Mouse (Mus musculus): ENCODE results near the gene Cd160.

The Cd160 gene

DNA sequence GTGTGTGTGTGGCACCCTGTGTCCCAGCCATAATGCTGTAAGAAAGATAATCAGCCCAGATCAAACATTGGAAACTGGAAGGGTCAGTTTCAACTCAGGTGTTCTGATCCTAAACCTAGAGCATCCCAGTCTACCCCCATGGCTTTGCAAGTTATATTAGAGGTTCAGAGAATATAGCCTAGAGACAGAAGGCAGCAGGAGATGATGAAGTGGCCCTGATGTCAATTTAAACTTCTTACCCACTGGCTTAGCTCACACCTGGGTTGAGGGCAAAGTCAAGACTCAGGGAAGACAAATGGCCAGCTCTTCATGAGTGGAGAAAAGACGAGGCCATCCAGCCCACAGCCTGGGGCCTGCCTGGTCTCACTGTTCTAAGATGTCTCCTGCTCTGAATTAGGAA is at the start of gene Cd160, which contains the start of gene Pdzk1:
Gene Cd160 (minus strand): TSS at position 368 of the 400 bp plus-strand sequence.
Gene Pdzk1 (plus strand): TSS at position 301 of the 400 bp plus-strand sequence.
- DNase-seq (ENCODE audit: low spot score): no peak

DNA sequence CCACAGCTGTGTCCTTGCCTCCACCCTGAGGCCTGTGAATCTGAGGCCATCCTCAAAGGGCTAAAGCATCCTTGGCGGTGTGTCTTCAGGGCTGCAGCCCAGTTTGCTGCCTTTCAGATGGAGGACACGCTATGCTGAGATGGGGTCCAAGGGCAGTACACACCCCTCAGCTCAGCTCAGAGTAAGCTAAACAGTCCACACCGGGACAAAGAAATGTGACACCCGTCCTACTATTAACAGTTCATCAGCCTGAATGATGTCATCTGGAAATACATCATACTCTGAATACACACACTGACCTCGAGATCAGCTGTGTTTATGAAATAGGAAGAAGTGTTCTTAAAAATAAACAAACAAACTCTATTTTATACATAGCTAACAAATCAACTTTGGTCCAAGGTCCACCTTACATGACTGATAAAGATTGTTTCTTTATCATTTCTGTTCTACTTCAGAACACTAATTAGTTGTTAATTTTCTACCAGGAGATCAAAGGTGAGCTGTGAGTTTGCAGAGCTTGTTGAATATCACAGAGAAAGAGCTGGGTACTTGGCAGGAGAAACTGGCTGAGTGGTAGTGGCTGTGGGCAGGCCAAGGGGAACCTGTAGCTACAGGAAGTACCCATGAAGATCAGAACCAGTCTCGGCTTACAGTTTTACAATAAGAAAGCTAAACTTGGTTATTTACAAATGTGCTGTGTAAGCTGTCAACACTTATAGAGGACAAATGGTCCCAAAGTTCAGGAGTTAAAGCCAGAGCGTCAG is 45.8 kb upstream of the Cd160 start:
- DNase-seq (ENCODE audit: low spot score): no peak

DNA sequence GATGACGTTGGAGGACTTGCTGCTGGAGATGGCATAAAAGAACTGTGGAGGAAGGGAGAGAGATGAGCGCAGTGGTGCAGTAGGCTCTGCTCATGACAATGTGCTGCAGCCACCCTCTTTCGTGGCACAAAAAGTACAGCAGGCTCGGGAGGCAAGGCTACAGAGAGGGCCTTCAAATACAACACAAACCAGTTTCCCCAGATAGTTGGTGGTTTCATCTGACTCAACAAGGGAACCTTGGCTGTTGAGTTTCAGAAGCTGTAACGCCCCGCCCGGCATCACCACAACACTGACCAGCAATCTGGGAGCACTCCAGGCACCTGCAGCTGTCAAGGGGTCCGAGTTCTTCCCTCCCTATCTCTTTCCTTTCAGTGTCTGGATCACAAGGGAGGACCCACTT is 43.4 kb upstream of the Cd160 start:
- DNase-seq (ENCODE audit: low spot score): no peak

DNA sequence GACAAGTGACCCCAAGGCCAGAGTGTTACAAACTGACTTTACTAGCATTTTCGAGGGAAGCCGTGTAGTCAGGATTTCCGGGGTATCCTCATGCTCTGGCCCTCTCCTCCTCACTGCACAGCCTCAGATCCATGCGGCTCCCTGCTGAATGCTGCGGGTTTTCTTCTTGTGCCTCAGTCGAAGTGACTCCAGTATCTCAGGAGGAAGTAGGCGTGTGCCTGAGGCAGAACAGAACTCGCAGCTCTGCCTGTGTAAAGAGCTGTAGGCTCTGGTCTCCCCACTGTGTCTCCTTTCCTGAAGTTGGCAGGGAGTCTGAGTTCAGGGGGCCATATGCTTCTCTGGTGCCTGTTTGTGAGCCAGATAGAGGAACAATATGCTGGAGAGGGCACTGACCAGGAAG is 41.9 kb upstream of the Cd160 start:
- DNase-seq (ENCODE audit: low spot score): no peak

DNA sequence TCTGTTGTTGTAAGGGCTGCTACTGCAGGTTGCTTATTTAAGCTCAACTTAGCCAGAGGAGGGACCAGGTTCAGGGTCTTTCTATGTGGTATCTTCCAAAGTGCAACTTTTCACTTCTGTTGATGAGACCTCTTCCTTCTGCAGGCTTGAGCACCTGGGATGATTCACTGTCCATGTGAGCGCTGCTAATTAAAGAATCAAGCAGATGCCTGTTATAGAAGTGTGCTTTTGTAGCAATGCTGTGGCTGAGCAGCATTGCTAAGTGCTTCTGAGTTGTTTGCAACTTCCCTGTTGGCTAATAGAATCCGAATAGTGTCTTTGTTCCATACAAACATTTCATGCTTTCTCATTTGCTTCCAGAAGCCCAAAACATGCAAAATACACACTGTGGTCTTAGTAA is 41.1 kb upstream of the Cd160 start:
- DNase-seq (ENCODE audit: low spot score): no peak

DNA sequence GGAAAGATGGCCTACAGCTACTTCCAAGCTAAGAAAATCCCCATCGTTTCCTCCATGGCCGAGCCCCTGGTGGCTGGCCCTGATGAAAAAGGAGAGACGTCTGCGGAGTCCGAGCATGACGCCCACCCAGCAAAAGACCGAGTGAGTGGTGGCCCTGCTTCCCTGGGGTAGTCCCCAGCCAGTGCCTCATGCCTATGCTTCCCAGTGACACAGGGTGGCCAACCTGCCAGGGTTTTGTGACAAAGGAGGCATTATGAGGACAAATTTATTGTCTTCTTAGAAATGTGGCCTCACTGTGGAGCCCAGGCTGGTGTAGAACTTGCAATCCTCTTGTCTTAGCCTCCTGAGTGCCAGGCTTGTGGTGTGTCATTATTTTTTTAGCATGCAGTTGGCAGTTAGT is 39.9 kb upstream of the Cd160 start:
- no peak for DNase-seq (ENCODE audit: low spot score)

DNA sequence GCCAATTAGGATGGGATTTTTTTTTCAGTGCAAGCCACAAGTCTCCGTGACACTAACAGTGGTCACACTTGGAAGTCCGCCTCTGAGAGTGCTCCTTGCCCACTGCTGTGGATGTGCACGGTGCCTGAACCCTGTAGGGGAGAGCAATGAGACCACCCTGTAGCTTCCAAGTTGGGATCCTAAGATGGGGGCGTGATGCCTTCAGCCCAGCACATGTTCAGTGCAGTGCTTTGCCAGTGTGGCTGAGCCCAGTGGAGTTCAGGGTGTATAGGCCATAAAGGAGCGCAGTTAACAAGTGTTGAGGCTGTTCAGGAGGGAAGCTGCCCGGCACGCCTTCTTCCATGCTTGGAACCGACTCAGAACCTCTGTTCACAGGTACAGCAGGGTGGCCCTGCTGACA is 39.4 kb upstream of the Cd160 start:
- no peak for DNase-seq (ENCODE audit: low spot score)

DNA sequence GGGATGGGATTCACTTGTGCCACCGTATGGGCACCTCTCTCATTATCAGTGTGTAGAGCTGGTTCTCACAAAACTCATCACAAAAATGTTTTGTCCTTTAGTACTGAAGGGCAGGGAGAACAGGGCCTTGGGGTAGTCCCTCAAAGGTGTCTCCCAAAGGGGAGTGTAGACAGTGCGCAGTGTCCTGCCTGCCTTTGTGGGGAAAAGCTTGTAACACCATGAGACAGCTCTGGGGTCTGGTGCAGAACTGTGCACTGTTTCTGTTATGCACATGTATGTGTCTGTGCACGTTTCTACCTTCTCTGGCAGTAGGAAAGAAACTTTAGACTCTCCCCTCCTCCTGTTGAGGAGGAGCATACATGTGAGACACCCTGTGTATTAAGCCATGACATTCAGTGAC is 38.7 kb upstream of the Cd160 start:
- DNase-seq (ENCODE audit: low spot score): no peak

DNA sequence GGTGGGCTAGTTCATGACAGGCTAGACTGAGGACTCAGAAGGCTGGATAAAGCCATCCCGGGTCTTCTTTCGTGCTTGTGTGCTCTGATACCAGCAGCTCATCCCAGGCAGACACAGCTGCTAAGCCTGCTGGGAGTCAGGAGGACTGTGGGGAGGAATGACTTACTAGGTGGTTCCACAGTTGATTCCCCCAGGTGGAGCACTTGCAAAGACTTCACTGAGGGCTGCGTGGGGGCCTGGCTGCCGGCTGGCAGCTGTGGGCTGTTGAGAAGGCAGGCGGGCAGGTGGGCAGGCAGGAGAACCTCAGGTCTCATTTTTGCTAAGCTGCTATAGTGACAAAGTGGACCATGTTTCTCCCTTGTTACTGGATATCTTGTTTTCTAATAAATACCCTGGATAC is 31.3 kb upstream of the Cd160 start:
- DNase-seq (ENCODE audit: low spot score): no peak

DNA sequence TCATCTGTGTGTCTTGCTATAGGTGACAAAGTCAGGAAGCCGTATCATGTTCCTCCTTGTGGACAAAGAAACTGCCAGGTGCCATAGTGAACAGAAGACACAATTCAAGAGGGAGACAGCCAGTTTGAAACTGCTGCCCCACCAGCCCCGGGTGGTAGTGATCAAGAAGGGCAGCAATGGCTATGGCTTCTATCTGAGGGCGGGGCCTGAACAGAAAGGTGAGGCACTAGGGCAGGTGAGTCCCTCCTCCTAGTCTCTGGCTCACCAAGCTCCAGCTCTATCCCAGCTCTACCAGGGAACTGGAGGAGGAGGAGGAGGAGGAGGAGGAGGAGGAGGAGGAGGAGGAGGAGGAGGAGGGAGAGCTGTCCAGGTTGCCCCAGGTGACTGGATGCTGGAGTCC is 26.7 kb upstream of the Cd160 start:
- DNase-seq (ENCODE audit: low spot score): no peak

DNA sequence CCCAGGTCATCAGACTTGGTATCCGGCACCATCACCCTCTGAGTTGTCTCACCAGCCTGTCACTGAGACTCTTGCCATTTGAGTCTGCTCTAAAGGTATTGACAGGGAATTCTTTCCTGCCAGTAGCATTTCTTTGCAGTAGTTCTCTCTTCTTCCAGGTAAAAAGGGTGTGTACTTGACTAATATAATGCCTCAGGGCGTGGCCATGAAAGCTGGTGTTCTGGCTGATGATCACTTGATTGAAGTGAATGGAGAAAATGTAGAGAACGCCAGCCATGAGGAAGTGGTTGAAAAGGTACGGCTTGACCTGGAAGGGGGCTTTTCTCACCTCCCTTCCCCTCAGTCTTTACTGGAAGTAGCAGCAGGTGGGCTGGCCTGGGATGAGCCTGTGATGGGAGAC is 25.2 kb upstream of the Cd160 start:
- DNase-seq (ENCODE audit: low spot score): no peak

DNA sequence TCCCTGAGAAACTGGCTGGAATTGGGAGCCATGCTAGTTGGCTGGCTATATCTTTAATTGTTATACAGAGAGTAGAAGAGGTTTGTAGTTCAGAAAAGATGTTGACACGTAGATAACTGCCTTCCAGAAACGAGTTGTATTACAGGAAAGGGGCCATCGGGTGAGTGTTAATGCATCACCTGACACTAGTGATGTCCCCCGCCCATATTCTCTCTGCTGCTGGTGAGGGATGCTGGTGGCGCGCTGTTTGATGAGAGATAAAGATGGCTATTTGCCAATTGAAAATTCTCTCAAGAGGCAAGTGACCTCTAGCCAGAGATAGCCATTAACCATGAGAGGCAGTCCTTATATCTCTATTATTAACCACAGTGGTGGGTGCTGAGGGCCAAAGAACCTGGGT is 23.4 kb upstream of the Cd160 start:
- no peak for DNase-seq (ENCODE audit: low spot score)

DNA sequence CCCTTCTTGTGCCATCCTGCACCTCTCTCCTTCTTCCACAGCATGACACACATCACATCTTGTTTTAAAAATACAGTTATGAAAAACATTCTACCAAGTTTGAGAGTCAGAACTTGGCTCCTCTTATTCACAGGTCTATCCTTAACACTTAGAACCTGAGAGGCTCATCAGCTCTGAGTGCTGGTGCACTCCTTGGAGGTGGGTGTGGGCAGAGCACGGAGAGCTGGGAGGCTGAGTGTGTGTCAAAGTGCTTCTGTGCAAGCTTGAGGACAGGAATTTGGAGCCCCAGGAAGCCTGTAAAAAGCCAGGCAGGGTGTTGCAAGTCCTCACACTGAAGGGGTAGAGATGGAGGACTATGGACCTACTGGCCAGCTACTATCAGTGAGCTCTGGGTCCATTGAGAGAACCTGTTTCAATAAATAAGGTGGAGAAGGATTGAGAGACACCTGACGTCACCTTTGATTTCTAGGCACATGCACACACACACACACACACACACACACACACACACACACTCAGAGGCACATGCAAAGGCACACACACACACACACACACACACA is 20.1 kb upstream of the Cd160 start:
- no peak for DNase-seq (ENCODE audit: low spot score)

DNA sequence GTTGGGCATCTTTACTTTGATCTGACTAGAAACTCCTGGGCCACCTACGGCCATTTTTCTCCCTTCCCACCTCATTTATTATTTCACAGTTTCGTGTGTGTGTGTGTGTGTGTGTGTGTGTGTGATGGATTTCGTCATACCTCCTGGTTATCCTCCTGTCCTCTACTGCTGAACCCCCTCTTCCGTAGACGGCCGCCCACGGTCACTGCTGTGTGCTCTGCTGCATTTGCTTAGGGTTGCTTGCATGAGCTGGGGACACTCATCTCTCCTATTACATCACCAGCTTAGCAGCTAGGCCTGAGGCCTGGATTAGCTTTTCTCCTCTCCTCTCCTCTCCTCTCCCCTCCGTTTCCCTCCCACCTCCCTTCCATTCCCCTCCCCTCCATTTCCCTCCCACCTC is 19.3 kb upstream of the Cd160 start:
- no peak for DNase-seq (ENCODE audit: low spot score)

DNA sequence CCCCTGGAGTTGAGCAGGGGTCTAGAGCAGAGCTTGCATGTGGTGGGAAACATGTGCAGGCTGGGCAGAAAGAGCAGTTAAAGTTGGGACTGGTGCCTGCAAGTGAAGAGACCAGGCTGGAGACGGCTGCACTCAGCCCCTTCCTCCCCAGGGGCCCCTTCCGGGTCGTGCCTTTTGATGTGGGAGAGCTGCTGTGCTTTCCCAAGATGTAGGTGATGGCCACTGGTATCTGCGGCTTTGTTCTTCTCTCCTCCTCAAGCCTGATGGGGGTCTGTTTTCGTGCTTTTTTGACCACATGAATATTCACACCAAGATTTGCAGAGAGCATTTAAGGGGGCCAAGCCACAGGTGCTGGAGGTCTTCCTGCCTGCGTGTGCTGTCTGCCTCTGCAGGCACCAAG is 18.5 kb upstream of the Cd160 start:
- no peak for DNase-seq (ENCODE audit: low spot score)

DNA sequence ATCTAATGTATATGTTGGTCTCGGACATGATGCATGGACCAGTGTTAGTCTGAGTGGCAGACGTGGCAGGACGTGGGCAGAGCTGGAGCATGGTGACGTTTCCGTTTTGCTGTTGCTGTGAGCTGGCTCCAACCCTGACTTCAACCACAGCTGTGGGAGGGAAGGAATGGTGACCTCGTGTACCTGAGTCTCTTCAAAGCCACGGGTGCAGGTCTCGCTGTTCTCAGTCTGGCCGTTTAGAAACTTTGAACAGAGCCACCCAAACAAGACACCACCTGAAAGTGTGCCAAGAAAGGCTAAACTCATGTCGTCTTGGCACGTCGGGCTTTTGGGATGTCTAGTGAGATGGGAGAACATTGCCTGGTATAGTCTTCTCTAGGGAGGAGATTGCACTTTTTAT is 17.8 kb upstream of the Cd160 start:
- DNase-seq (ENCODE audit: low spot score): no peak

DNA sequence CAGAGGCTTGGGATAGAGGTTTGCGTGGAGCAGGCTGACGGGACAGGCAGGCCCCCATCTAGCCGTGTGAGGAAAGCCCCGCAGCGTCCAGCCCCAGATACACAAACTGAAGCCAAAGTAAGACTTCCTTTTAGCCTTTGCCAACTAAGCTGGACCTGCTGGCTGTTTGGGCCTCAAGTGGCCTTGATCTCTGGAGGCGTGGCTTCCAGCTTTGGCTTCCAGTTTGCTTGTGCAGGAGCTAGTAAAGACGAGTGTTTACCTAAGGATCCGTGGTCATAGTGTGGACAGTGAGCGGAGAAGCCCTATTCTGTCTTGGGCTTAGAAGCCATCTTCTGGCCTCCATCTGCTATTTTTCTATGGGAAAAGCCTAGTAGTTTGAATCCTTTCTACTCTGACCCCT is 16.7 kb upstream of the Cd160 start:
- DNase-seq (ENCODE audit: low spot score): no peak

DNA sequence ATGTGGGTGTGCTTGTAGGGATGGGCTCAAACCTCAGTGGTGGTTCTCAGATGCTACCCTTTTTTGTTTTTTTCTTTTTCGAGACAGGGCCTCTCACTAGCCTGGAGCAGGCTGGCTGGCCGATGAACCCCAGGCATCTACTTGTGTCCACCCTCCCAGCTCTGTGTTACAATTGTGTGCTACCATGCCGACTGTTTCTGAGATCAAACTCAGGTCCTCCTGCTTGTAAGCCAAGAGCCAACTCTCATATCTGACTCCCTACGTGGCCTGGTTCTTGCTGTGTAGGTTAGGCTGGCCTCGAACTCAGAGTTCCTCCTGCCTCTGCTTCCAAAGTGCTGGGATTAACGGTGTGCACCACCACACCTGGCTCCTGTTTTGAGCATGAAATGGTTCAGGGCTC is 16.0 kb upstream of the Cd160 start:
- DNase-seq (ENCODE audit: low spot score): no peak

DNA sequence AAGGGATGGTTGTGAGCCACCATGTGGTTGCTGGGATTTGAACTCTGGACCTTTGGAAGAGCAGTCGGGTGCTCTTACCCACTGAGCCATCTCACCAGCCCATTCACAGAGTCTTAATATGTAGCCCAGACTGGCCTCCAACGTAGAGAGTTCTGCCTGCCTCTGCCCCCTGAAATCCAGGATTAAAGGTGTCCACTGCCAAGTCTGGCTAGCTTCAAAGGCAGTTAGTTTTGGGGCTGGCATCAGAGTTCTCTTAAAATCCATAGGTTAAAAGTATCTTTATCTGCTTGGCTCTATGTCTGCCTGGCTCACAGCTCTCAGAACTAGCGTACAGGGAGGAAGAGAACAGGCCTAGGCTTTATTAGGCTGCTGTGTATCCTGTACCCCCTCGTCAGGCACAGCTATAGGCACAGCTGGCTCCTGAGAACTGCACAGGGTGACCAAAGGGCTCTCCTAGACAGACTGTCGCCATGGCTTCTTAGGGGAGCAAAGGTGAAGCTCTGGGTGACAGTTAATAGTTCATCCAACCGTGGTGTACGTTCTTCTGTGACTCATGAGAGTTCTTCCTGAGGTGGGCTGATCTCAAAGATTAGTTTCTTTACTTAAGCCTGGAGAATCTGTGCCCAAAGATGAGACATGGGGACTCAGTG is 10.0 kb upstream of the Cd160 start:
- DNase-seq (ENCODE audit: low spot score): no peak

DNA sequence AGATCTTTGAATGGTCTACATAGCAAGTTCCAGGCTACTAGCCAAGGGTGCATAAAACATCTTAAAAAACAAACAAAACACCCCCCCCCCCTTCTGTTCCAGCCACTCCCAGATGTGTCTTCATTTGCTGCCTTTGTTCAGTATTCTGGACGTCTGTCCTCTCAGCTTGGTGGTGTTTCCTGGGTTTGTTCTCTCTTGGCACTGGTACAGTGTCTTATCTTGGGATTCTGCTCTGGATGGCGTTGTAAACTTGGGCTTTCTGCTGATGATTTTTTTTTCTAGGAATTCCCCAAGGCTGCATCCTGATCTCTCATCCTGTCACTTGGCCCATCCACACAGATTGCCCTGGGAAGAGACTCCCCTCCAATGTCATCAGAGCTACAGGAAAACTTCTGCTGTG is 7.3 kb upstream of the Cd160 start:
- no peak for DNase-seq (ENCODE audit: low spot score)

DNA sequence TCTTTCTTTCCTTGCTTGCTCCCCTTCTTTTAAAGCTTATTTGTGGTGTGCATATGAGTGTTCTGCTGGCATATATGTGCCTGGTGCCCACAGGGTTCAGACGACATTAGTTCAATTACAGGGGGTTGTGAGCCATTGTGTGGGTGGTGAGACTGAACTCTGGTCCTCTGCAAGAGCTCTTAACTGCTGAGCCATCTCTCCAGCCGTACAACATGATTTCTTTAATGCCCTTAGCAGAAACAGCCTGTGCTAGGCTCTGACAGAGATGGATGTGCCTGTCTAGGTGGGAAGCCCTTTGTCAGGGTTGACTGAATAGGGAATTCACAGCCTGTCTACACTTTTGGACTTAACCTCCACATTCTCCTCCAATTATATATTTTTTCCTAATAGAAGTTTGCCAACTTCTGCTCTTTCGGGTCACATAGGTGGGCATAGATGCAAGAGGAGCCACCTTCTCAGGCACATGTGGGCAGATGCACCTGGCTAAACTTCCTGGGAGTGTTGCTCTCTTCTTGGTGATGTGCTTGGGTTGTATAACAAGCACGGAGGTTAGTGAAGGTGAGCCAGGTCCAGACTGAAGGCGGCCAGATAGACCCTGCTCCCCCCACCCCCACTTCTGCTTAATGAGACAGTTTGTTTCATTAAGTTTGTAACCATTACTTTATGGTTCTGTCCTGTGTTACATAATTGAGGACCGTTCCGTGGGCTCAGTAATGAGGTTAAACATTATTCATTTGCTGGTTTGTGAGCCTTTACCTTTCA is 5.6 kb upstream of the Cd160 start:
- DNase-seq (ENCODE audit: low spot score): no peak

DNA sequence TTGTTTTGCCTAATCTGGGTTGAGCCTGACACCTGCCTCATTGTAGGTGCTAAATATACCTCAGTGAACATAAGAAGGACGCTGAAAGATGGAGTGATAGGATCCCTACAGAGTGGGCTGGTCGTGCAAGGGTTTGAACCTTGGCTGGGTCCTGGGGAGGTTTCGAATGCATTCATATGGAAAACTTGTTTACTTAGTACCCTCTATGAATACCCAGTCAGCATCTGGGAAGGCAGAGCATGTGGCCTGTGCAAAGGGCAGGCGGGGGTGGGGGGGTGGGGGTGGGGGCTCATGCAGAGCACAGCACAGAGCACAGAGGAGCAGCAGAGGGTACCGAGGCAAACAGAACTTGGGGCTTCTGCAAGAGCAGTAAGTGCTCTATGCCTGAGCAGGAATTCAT is 3.8 kb upstream of the Cd160 start:
- DNase-seq (ENCODE audit: low spot score): no peak

DNA sequence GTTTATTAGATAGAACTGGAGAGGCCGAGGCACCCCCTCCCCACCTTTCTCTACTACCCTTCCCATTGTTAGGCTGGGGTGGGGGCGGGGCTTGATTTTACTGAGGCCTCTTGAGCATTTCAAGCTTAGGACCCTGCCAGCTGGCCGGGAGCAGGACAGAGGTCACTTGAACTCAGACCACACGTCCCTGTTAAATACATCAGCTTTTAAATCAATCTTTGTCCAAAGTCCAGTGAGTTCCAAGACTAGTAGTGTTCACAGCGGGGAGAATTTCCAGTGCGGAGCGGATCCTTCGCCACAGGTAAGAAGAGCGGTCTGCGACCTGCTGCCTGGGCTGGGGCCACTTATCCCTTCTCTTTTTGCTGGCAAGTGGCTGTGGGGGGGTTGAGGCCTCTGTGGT is 705 bp upstream of the Cd160 start:
- DNase-seq (ENCODE audit: low spot score): no peak
